Mouse (Mus musculus): ENCODE data around the gene Tnni1.

The Tnni1 gene

GRCm38 (mm10) chr1:135810180-135810579 is 30.9 kb downstream of the Tnni1 start:
- no peak for DNase-seq (ENCODE audit: extremely low spot score)

- peak; percentile 82 for DNase-seq (ENCODE audit: extremely low spot score)
These were observed 31.9 kb downstream of the Tnni1 start for GRCm38 (mm10) chr1:135811016-135811646.

GRCm38 (mm10) chr1:135812205-135812604 is 33.0 kb downstream of the Tnni1 start:
- no peak for DNase-seq (ENCODE audit: extremely low spot score)

- DNase-seq (ENCODE audit: extremely low spot score) = no peak
These were observed 33.4 kb downstream of the Tnni1 start for GRCm38 (mm10) chr1:135812618-135813017.

GRCm38 (mm10) chr1:135813071-135813470 is 33.8 kb downstream of the Tnni1 start:
- no peak for DNase-seq (ENCODE audit: extremely low spot score)

- DNase-seq (ENCODE audit: extremely low spot score) = no peak
These were observed 34.6 kb downstream of the Tnni1 start for GRCm38 (mm10) chr1:135813687-135814395.

- no peak for DNase-seq (ENCODE audit: extremely low spot score)
These were observed 35.3 kb downstream of the Tnni1 start for GRCm38 (mm10) chr1:135814531-135814930.

GRCm38 (mm10) chr1:135817595-135817994 is 38.4 kb downstream of the Tnni1 start:
- DNase-seq (ENCODE audit: extremely low spot score) = no peak

GRCm38 (mm10) chr1:135818481-135819086 is 39.4 kb downstream of the Tnni1 start, which contains the start of gene Lad1:
TSS of gene Lad1 (plus strand) at chr1:135818598.
- peak; percentile 53 for DNase-seq (ENCODE audit: extremely low spot score)

- no peak for DNase-seq (ENCODE audit: extremely low spot score)
These were observed 40.8 kb downstream of the Tnni1 start for GRCm38 (mm10) chr1:135820071-135820470.

- no peak for DNase-seq (ENCODE audit: extremely low spot score)
These were observed 41.6 kb downstream of the Tnni1 start for GRCm38 (mm10) chr1:135820736-135821364.

GRCm38 (mm10) chr1:135821780-135822179 is 42.5 kb downstream of the Tnni1 start:
- DNase-seq (ENCODE audit: extremely low spot score) = no peak

- peak; percentile 67 for DNase-seq (ENCODE audit: extremely low spot score)
These were observed 49.7 kb downstream of the Tnni1 start for GRCm38 (mm10) chr1:135828918-135829317.

GRCm38 (mm10) chr1:135834206-135834859 is 55.1 kb downstream of the Tnni1 start:
- DNase-seq (ENCODE audit: extremely low spot score) = no peak

GRCm38 (mm10) chr1:135834983-135835382 is 55.7 kb downstream of the Tnni1 start:
- DNase-seq (ENCODE audit: extremely low spot score) = no peak

- peak; percentile 19 for DNase-seq (ENCODE audit: extremely low spot score)
These were observed 56.7 kb downstream of the Tnni1 start, which contains the start of gene Tnnt2 for GRCm38 (mm10) chr1:135835716-135836483. TSS of gene Tnnt2 (plus strand) at chr1:135836354.

- DNase-seq (ENCODE audit: extremely low spot score) = no peak
These were observed 59.4 kb downstream of the Tnni1 start for GRCm38 (mm10) chr1:135838626-135839025.

- DNase-seq (ENCODE audit: extremely low spot score) = no peak
These were observed 59.8 kb downstream of the Tnni1 start for GRCm38 (mm10) chr1:135839065-135839464.

- no peak for DNase-seq (ENCODE audit: extremely low spot score)
These were observed 61.6 kb downstream of the Tnni1 start for GRCm38 (mm10) chr1:135840675-135841395.

GRCm38 (mm10) chr1:135843519-135844262 is 64.5 kb downstream of the Tnni1 start:
- no peak for DNase-seq (ENCODE audit: extremely low spot score)

Data from embryo, embryonic 9.5 days (tissue).